Mouse (Mus musculus) gastrocnemius, postnatal 36 days (tissue): ENCODE measurements around the gene Tlr8. TPM values are rescaled to one million over a fixed set of nuclear protein-coding genes. Genes with fewer than 3 reads are reported as not detected.
A peak's percentile ranks its signal among the peaks of the same experiment; 100 is the strongest.
"Not testable (repeated sequence)": the region's sequence is repeated elsewhere in the genome, so short reads cannot be mapped to it uniquely, and the experiment has no call there.

Experiments used
- DNase-seq, 2 experiments: peaks; one replicate each; pipeline ENCODE4 v3.0.0; 2022
- intact Hi-C: fragments of 180-260 bp; cut with DNase I; formaldehyde crosslinking; loops from one replicate; pipeline ENCODE4 v1.15.1; 2025
- long read RNA-seq, 2 experiments: library from polyadenylated mRNA; stranded (forward); transcript quantifications; one replicate each; pipeline ENCODE4 v2.0.0; 2021
- total RNA-seq, 2 experiments: library from RNA; stranded (reverse); gene quantifications; 2 replicates each; pipeline ENCODE4 v1.2.3; 2021

Tlr8 gene
- under 1 TPM; 0.47 to 0.54 TPM for total RNA-seq
- long read RNA-seq, experiment 1: 0 reads
- long read RNA-seq, experiment 2: 0 reads

- DNase-seq: no peak
- intact Hi-C loops: no loop called here
Measured at GRCm38 (mm10) chrX:167264086-167264485, at the start of gene Tlr8. Tlr8 (minus strand) TSS chrX:167264329.

- intact Hi-C loops: not testable (repeated sequence)
Measured at GRCm38 (mm10) chrX:167302061-167302460, 37.9 kb upstream of the Tlr8 start.

GRCm38 (mm10) chrX:167276953-167277352 is 12.8 kb upstream of the Tlr8 start:
- intact Hi-C loops: no loop called here
- DNase-seq: peak; percentile 29 to 34

More at GRCm38 (mm10) chrX:167302061-167302460, 37.9 kb upstream of the Tlr8 start:
- not testable (repeated sequence) for DNase-seq

GRCm38 (mm10) chrX:167276551-167276950 is 12.4 kb upstream of the Tlr8 start:
- DNase-seq: no peak
- intact Hi-C loops: no loop called here

DNA sequence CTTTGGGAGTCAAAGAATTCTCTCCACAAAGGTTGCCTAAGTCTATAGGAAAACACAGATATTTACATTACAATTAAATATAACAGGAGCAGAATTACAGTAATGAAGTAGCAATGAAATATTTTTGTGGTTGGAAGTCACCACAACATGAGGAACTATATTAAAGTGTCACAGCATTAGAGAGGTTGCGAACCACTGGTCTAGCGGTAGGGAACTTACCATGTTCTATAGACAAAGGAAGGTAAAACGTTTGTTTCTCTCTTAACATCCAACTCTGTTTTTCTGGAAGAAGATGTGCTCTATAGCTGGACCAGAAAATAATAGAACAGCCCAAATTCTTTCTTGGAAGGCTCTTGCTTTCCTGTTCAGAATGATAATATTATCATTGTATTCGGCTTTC is 599 bp downstream of the Tlr8 start:
- intact Hi-C loops: no loop called here
- no peak for DNase-seq

- intact Hi-C loops: no loop called here
Measured at GRCm38 (mm10) chrX:167241736-167242135, 22.4 kb downstream of the Tlr8 start.

DNA sequence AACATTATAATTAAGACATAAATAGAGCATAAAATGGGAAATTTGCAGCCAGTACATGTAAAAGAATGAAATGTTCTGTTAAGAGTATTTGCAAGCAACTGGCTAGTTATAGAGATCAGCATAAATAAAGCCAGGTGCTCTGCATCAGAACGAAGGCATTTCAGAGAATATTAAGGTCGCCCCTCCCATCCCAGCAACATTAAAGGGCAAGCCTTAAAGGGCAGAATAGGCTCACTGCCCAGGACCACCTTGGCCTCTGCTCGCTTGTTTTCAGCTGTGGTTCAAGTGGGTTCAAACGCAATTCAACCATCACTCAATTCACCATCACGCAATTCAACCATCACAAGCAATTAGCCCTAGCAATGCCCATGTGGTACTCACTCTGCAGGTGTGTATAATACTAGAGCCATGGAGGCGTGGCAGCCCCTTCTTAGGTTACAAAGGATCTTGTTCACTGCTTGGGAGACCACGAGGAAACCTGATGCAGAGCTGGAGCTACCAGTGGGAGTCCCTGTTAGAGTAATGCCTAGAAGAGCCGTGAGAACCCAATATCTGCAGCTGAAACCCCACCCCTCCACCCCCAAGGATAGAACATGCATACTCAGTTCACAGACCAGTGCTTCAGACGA is 24.7 kb downstream of the Tlr8 start:
- intact Hi-C loops: loop anchor here (10.0 kb wide), 3 partner anchors 575 to 1075 kb away; partner anchors contain the start of gene Tceanc
- DNase-seq: no peak

More at GRCm38 (mm10) chrX:167241736-167242135, 22.4 kb downstream of the Tlr8 start:
- DNase-seq: no peak

- intact Hi-C loops: loop anchor here (10.0 kb wide), 3 partner anchors 568 to 1068 kb away; partner anchors contain the start of gene Tceanc
- peak; percentile 33 to 53 for DNase-seq
Measured at GRCm38 (mm10) chrX:167233104-167233687, 30.9 kb downstream of the Tlr8 start.

- DNase-seq: no peak
- intact Hi-C loops: loop anchor here (10.0 kb wide), 3 partner anchors 566 to 1066 kb away; partner anchors contain the start of gene Tceanc
Measured at GRCm38 (mm10) chrX:167231150-167231549, 33.0 kb downstream of the Tlr8 start.

DNA sequence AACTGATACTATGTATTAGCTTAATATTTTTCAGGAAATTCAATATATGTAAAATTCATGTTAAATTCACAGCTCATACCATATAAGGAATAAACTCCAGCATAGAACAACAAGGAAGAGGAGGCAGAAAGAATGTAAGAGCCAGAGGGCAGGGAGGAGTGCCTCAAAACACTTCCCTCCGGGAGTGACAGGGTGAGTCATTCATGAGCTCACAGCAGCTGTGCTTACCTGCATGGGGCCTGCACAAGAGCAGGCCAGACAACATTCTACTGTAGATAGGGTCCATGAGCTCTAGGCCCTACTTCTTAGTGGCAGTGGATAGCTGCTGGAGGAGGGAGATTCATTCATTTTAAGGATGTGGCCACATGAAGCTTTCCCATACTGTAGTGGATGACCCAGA is 34.3 kb downstream of the Tlr8 start:
- DNase-seq: no peak
- intact Hi-C loops: loop anchor here (10.0 kb wide), 3 partner anchors 565 to 1065 kb away; partner anchors contain the start of gene Tceanc

- intact Hi-C loops: no loop called here
- DNase-seq: peak; percentile 21 to 47
Measured at GRCm38 (mm10) chrX:167229206-167229605, 34.9 kb downstream of the Tlr8 start.

GRCm38 (mm10) chrX:167227756-167228155 is 36.4 kb downstream of the Tlr8 start:
- intact Hi-C loops: no loop called here
- DNase-seq: no peak

DNA sequence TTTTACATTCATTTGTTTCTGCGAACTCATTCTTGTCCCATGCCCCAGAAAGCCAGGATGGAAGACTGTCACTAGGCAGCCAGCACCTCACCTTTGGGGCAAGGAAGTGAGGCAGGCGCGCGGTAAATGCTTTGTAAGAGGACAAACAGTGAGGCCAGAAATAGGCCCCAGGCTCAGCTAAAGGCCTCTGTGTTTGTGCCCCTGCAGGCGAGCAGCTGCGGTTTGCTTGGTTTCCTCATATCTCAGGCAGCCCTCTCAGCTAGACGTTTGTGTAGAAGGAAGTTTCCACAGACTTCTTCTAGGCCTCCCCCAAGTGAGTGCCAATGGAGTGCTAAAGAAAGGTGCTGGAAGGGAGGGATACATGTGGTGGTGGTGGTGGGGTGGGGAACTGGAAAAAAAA is 37.0 kb downstream of the Tlr8 start:
- DNase-seq: no peak
- intact Hi-C loops: no loop called here

GRCm38 (mm10) chrX:167226570-167226969 is 37.6 kb downstream of the Tlr8 start:
- no peak for DNase-seq
- intact Hi-C loops: no loop called here

DNA sequence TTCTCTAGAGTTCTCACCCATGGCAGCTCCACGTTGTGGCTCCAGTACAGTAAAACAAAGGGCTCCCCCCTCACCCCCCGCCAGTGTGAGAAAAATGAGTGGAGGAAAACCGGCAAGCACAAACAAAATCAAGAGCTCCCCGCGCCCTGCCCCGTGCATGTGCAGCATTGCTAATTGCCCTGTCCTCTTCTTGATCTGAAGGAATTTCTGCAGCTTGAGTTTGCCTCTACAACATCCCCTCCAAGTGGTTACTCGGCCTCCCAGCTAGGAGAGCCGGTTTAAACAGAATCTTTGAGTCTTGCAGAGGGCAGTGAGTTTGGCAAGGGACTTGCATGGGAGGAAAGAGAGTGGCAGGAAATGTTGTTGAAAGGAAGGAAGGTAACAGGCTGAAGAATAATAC is 51.4 kb downstream of the Tlr8 start:
- DNase-seq: peak in 1 of 2 experiments; percentile 13
- intact Hi-C loops: no loop called here

GRCm38 (mm10) chrX:167211871-167212555 is 52.1 kb downstream of the Tlr8 start:
- intact Hi-C loops: no loop called here
- DNase-seq: no peak

DNA sequence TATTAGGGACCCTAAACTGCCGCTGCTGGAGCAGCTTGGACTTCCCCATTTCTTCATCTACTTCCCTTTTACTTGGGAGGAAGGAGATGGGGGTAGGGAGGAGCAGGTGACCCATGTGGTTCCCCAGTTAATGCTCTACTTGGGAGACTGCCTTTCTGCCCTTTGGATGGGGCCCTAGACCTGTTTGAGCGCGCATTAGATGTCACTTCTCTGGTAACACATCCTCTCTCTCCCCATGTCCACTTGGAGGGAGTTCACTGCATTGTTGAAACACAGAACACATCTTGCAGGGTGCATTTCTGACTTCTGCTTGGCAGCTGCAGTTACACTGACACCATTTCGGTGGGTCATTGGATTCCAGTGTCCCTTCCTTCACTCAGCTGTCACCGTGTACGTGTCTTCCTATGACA is 53.8 kb downstream of the Tlr8 start:
- intact Hi-C loops: no loop called here
- no peak for DNase-seq

- intact Hi-C loops: loop anchor here (10.0 kb wide), 1 partner anchor 105 kb away; no protein-coding TSS in a partner anchor
- no peak for DNase-seq
Measured at GRCm38 (mm10) chrX:167209828-167210227, 54.3 kb downstream of the Tlr8 start.

- DNase-seq: peak; percentile 73 to 76
- intact Hi-C loops: loop anchor here (10.0 kb wide), 1 partner anchor 104 kb away; no protein-coding TSS in a partner anchor
Measured at GRCm38 (mm10) chrX:167208978-167209754, 55.0 kb downstream of the Tlr8 start, which contains the start of gene Tmsb4x. Tmsb4x (minus strand) TSS chrX:167209315.

DNA sequence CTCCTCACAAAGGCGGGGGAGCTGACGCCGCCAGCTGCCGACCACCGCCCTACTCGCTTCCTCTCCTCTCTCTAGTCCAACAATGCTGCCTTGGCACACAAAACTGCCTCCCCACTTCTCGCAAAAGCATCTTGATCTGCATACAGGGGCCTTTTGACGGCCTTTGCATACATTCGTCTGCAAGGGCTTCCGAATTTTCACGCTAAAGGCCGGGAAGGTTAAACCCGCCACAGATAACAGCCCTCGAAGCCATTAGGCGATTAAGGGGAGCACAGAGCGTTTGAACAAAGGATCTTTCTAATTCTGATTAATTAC is 55.7 kb downstream of the Tlr8 start:
- peak; percentile 22 to 34 for DNase-seq
- intact Hi-C loops: loop anchor here (10.0 kb wide), 1 partner anchor 104 kb away; no protein-coding TSS in a partner anchor
